Mouse (Mus musculus): Measurements from ENCODE around the gene Mars. TPM values are rescaled to one million over a fixed set of nuclear protein-coding genes. Genes with fewer than 3 reads are reported as not detected.

Mars gene
- polyA plus RNA-seq (2012; rRNA removed), result 40.6 and 45.2 TPM in 2 replicates

DNA sequence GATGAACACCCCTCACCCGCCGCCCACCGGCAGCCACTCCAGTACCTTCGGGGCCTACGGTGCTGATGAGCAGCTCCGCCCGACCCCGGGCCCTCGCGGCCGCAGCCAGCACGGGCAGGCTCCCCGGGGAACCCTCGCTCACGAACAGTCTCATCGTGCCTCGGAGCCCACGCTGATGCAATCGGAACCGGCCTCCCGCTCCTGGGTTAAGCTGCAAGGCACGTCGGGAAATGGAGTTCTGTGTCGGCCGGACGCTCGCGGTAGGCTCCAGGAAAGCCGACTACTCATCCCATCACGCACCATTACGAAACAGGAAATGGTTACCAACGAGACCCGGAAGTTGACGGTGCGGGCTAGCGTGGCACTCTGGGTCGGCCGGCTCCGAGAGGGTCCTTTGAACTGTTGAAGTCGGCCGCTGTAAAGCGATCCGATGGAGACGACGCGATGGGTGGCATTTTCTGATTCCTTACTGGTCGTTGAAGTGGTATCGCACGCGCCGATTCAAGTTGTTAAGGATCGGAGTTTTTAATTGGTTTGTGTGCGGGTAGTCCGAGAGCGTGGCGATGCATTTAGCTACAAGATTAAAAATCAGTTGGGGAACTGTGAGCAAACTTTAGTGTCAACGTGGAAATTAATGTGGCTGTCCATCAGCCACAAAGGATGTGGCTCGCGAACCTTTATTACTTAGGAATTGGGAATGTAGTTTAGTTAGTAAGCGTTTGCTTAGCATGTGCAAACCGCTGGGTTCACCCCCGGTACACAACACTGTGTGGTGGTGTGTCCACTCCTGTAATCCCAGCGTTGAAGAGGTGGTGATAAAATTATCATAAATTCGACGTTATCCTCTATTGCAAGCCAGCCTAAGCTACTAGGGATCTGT, at the start of gene Mars:
Gene Mars, minus strand, starts transcription at position 311 of the 880 bp plus-strand sequence.

DNA sequence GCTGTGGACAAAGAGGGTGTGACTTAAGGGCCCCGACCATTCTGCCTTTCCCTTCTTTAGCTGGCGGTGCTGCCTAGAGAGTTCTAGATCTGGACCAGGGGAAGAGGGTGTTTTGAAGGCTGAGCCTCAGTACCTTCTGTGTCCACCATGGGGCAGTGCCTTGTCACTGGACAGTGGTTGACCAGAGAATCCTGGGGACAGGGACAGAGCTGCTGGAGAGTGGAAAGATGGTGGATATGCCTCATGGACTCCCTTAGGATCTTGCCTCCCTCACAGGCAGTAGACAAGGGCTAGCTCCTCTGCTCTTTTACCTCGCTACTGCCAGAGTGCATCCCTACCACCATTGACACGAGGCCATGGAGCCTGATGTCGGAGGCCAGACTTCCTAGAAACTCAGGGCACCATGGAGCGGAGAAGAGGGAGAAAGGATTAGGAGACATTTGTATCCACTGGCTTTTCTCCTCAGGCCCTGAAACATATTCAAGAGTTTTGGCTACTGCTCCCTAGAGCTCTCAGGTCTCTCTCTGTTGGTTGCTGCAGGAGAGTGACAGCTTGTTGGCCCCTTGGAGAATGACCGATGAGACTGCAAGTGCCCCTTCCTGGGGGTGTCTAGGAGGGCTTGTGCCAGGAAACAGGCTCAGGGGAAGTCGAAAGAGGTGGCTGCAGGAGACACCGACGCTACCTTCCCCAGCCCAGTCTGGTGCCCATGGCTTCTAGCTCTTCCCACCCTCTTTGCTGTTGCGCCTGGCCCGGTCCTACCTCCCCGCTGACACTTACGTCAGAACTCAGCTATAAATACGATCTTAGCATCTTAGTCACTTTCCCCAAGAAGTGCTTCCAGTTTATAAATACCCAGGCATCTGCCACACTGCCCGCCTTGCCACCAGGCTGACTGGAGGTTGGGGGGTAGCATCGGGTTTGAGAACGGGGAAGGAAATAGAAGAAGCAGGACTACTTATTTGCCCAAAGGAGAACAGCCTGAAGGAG, 42.6 kb upstream of the Mars start, which contains the start of gene Inhbe:
Gene Inhbe, minus strand, starts transcription at position 503 of the 987 bp plus-strand sequence.

DNA sequence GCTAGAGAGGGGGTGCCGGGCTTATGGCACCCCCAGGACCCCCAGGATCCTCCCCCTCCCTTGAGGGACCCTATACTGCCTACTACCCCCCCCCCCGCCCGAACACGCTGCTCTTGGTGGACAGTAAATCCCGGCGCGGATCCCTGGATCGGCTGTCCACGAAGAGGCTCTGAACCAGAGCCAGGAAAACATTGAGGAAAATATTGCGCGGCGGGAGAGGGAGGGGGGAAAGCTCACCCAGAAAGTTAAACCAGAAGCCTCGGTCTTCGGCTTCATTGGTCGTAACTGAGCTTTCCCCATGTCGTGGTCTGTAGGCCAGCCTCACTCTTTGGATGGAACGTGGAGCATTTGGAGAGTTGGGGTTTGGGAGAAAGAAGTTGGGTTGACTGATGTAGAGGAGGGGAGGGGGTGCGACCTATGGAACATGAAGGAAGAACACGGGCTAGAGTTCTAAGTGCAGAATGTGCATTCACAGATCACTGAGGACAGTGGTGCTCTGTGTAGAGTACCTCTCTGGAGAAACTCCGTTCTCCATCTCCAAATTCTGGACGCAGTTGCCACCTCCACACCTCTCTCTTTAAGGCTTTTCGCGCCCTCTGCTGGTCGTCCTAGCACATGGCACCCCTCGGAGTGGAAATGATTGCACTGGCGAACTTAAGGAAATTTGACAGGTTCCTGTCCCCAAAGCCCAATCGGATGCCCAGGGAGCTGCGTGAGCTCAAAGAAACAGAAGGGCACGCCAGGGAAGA, 30.5 kb upstream of the Mars start, which contains the start of gene Gli1:
Gene Gli1, minus strand, starts transcription at position 84 of the 749 bp plus-strand sequence.

DNA sequence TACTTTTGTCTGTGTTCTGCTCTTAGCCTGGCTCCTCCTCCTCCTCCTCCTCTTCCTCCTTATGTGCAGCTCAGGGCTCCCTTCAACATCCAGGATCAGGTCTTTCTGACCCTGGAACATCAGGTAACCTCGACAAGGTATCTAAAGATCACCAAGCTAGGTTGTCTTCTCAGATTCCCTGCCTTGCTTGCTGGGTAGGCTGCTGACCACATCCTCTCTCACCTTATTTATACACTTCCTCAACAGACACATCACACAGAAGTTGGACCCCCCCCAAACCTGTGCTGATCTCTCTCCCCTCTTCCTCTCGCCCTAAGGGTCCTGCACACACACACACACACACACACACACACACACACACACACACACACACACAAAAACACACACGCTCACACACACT, 10.0 kb upstream of the Mars start, which contains the start of gene Arhgap9:
Gene Arhgap9, plus strand, starts transcription at position 344 of the 400 bp plus-strand sequence.

DNA sequence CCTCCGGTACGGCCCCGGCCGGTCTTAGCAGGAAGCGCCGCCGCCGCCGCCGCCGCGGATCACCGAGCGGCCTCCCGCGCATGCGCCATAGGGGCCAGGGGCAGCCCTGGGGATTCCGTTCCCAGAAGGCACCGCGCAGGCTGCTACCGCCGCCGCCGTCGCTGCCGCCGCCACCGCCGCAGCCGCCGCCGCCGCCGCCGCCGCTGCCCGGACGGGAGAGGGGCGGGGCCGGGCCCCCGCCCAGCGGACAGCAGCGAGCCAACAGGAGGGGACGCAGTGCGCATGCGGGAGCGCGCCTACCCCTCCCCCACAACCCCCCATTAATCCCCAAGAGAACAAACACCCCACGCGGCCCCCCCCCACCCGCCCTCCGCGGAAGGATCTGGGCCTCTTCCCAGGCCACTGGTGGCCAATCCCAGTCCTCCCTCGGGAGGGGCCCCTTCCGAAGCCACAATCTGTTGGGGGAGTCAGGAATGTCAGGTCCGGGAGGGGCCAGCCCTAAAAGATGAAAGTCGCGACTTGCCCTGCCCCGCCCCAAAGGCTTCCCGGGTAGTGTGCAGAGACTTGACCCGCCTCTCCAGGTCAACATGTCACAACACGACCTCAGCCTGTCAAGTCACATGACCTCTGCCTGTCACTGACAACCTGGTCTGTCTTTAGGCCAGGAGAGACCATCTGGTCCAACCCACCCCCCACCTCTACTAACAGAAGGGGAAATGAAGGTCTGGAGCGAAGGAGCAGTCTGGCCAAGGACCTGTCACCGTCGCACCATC, 22.6 kb downstream of the Mars start, which contains the start of gene Mbd6:
Gene Mbd6, minus strand, starts transcription at position 219 of the 773 bp plus-strand sequence.

DNA sequence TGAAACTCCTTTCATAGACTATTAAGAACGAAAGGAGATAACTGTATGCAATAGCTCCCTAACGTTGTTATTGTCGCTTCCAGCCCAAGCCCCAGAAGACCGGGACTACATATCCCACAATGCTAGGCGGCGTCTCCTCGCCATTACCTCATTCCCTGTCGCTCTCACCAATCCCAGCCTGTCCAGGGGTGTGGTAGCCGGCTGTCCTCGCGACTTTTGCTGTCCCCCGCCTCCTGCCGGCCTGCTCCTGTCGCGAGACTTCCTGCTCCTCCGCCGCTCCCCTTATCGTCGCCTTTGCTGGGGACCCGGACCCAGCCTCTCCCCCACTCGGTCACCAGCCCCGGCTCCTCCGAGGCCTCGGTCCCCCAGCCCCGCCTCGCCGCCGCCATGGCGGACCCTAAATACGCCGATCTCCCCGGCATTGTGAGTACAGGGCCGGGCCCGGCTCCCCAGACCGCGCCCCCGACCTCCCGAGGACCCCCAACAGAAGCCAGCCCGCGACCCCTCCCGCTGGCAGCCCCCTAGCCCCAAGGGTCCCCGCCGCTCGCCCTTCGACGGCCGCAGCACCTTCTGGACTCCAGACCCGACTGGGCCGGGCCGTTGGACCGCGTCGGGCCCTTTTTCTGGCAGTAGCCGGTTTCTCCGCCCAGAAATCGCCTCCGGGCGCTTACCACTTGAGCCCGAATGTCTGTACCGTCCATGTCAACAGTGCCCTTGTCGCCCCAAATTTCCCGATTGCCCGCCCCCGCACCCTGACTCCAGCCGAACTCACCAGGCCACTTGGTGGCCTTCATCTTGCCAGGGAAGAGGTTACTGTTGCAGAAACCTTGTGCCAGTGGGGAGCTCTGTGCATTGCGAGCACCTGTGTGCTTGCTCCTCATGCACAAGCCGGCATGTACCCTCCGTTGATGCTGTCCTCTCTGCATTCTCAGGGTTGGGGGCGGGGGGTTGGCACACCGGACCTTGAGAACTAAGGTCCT, 45.2 kb downstream of the Mars start, which contains the start of gene Dctn2:
Gene Dctn2, plus strand, starts transcription at position 257 of the 980 bp plus-strand sequence.

DNA sequence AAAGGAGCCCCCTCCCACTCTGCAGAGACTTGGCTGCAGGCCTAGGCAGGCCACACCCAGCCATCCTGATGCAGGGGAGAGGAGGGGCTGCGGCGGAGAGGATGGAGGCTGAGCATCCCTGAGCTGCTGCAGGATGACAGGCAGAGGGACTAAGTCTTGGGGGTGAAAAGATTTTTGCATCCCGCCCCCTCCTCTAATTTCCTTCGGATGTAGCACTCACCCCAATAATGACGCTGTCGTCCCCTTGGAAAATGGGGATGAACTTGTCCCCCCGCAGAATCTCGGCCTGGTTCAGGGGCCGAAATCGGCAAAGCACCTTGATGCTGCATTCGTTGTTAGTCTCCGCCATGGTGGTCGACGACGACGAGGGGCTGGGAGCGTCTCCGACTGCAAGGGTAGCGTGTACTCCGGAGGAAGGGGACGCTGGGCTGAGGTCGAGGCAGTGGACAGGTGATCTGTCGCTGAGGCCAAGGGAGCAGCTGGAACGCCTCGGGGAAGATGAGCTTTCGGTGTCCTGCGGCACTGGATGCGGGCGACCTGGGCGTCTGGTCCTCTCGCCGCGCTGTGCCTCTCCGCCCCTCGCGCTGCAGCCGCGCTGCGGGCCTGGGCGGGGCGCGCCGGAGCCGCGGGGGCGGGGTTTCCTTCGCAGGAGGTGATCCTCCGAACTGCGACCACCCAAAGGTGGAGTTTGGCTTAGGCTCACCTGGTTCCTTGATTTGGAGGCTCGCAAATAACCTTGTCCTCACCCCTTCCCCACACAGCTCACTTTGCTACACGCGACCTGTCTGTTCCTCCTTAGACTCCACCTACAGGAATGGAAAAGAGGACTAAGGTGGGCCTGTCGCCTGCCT, 48.8 kb downstream of the Mars start, which contains the start of gene Kif5a:
Gene Kif5a, minus strand, starts transcription at position 801 of the 851 bp plus-strand sequence.

Other genes with a start within 250 kb of the Mars start
- gene Cdk4, start 248.3 kb downstream of the Mars start, polyA plus RNA-seq (2012; rRNA removed), result 110 and 125 TPM in 2 replicates
- 42.2 and 78.0 TPM in 2 replicates for gene Tspan31, start 241.5 kb downstream of the Mars start, polyA plus RNA-seq (2012; rRNA removed)
- 4.7 and 5.9 TPM in 2 replicates for gene Agap2, start 236.5 kb downstream of the Mars start, polyA plus RNA-seq (2012; rRNA removed)
- 79.1 and 84.2 TPM in 2 replicates for gene Os9, start 190.7 kb downstream of the Mars start, polyA plus RNA-seq (2012; rRNA removed)
- 131 and 138 TPM in 2 replicates for gene B4galnt1, start 146.6 kb downstream of the Mars start, polyA plus RNA-seq (2012; rRNA removed)
- gene Slc26a10, start 131.1 kb downstream of the Mars start, polyA plus RNA-seq (2012; rRNA removed), result 1.8 and 5.0 TPM in 2 replicates
- 25.9 and 29.4 TPM in 2 replicates for gene Arhgef25, start 121.7 kb downstream of the Mars start, polyA plus RNA-seq (2012; rRNA removed)
- 80.9 and 90.8 TPM in 2 replicates for gene Dtx3, start 116.1 kb downstream of the Mars start, polyA plus RNA-seq (2012; rRNA removed)
- gene Pip4k2c, start 100.2 kb downstream of the Mars start, polyA plus RNA-seq (2012; rRNA removed), result 40.9 and 52.5 TPM in 2 replicates
- gene Kif5a, start 48.4 kb downstream of the Mars start, polyA plus RNA-seq (2012; rRNA removed), result 3.4 and 3.9 TPM in 2 replicates
- 177 and 178 TPM in 2 replicates for gene Dctn2, start 45.4 kb downstream of the Mars start, polyA plus RNA-seq (2012; rRNA removed)
- gene Mbd6, start 22.8 kb downstream of the Mars start, polyA plus RNA-seq (2012; rRNA removed), result 52.1 and 62.9 TPM in 2 replicates
- gene Arhgap9, start 10.2 kb upstream of the Mars start, polyA plus RNA-seq (2012; rRNA removed), result 5.8 and 6.3 TPM in 2 replicates
- gene Gli1, start 30.2 kb upstream of the Mars start, polyA plus RNA-seq (2012; rRNA removed), result 16.4 and 20.1 TPM in 2 replicates
- not detected in 2 replicates for gene Inhbe, start 42.6 kb upstream of the Mars start, polyA plus RNA-seq (2012; rRNA removed)
- 0.06 and 0.07 TPM in 2 replicates for gene Inhbc, start 58.6 kb upstream of the Mars start, polyA plus RNA-seq (2012; rRNA removed)
- gene R3hdm2, start 68.5 kb upstream of the Mars start, polyA plus RNA-seq (2012; rRNA removed), result 76.8 and 94.8 TPM in 2 replicates
- gene Stac3, start 189.9 kb upstream of the Mars start, polyA plus RNA-seq (2012; rRNA removed), result 0.13 and 1.0 TPM in 2 replicates
- 8.9 and 10.9 TPM in 2 replicates for gene Ndufa4l2, start 203.2 kb upstream of the Mars start, polyA plus RNA-seq (2012; rRNA removed)
- gene Shmt2, start 210.7 kb upstream of the Mars start, polyA plus RNA-seq (2012; rRNA removed), result 40.7 and 44.2 TPM in 2 replicates
- gene Nxph4, start 222.8 kb upstream of the Mars start, polyA plus RNA-seq (2012; rRNA removed), result 0.10 and 0.34 TPM in 2 replicates

Measured in colon, adult 2 months (tissue).